Mouse (Mus musculus) urinary bladder, postnatal 10 days (tissue): ENCODE results near the gene Dock1.

ENCODE experiments used
- DNase-seq: peaks from one replicate; pipeline ENCODE4 v3.0.0; 2022; ENCODE audit warnings: low spot score

Dock1 gene

DNA sequence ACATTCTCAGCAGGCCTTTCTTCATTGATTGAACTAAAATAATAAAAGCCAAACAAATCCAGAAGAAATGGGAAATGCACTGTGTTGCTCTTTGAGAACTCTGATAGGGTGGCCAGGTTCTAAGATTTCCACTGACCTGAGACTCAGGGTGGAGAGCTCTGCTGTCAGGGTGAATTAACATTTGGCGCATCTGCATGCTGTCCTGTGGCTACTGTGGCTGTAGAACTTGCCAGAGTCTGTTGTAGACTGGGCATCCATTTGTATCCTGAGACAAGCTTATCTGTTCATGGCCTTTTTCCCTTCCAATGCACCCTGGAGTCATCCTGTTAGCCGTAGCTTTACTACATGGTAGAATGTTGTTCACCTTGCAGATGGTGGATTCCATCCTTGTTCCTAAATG is 169.6 kb downstream of the Dock1 start:
- no peak for DNase-seq

DNA sequence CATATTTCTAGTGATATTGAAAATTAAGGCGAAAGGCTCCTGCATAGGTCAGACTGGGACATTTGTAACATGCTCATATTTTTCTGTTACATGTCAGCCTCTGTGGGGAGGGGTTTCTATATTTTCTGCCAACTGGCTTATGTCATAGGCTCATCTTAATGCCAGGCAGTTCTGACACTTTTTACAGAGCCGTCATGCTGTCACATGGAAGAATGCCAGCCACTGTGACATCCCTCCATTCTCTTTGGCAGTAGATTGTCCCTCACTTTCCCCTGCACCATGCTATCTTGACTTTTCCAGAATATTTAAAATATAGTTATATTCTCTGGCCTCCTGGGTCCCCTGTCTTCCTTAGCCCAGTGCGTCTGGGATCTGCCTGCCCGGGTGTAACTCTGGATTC is 172.3 kb downstream of the Dock1 start:
- DNase-seq: no peak

DNA sequence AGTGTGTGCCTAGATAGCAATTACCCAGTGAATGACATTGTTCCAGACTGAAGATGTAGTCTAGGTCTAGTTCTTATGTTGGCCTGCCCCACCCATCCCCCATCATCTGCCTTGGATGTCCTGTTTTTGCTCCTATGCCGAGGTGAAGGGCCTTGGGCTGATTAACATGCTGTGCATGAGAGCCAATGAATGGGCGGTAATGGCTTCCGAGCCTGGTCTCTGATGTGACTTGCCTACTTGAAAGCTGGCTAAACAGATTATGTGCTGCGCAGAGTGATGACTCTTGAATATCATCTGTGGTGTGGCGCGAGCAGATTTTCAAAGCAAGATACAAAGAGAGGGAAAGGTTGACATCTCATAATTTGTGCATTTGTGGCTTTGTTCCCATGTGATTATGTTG is 191.5 kb downstream of the Dock1 start:
- no peak for DNase-seq

DNA sequence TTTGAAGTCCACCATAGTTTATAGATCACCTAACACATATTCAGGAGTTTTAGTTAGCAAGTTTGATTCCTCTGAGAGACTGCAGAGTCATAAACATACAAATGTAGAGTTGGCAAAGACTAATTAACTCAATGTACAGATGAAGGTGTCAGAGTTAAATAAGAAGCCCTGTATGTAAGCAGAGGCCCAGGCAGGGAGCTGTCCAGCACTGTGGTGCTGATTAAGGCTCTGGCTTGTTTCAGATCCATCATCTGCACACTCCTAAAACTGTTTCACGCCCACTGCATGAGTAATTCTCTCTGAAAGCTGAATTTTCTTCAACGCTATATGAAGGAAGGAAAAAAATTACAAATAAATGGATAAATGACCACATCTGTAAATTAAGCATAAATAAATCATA is 193.7 kb downstream of the Dock1 start:
- no peak for DNase-seq

DNA sequence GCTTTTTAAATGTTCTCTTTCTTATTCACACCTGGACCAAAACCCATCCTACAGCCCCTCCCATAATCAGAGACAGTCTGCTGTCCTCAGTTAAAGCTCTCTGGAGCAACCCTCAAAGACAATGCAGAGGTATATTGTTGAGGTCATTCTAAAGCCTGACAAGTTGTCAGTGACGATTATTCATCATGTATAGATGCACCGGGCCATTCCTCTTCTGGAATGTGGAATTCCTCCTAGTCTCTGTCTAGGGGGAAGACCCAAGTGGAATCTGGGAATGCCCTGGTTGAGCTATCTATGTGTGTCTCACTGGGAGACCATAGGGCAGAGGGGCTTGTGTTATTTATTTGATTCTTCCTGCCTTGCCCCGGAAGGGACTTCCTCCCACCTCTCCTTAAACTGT is 202.1 kb downstream of the Dock1 start:
- no peak for DNase-seq

DNA sequence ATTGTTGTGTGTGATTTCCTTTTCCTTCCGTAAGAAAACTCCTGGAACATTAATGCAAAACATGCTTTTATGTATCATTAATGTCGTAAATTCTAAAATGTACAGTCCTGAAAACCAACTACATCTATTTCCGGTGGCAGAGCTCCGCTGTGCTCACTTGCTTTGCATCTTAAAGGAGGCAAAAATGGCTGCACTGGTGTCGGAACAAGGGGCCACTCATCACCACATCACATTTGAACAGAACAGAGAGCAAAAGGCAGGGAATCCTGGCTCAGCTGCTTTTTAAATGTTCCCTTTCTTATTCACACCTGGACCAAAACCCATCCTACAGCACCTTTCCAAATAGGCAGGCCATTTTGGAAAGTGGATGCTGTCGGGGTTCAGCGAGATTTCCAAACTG is 202.5 kb downstream of the Dock1 start:
- DNase-seq: no peak

DNA sequence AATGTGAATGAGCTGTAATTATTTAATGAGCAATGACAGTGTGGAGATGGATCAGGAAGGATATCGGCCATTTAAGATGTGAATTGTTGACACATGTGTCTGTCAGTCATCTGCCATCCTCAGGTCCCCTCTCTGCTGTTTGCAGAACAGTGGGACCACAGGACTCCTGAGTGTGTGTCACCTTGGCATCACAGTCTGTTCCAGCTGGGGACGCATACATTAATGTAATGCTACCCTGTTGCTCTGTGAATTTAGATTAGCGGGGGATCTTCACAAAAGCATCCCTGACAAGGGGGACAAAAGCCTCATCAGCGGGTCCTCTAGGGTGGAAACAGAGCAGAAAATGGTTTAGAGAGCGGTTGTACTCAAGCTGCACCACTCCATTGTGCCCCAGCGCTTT is 208.5 kb downstream of the Dock1 start:
- no peak for DNase-seq

DNA sequence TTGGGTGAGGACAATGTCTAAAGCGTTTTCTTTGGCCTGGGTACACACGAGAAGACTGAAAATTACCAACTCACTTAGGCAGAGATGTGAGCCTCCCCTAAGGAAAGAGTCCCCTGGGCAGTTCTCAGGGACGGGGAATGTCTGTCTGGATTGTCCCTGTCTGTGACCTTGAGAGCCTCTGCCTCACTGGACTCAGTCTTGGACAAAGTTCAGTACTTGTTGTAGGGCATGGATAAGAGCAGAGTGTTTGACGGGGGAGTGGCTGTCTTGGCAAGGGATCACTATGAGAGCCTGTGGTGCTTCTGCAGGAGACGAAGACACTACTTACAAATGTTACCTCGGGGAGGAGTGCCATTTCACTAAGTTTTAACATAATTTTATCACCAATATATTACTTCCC is 210.0 kb downstream of the Dock1 start:
- no peak for DNase-seq

DNA sequence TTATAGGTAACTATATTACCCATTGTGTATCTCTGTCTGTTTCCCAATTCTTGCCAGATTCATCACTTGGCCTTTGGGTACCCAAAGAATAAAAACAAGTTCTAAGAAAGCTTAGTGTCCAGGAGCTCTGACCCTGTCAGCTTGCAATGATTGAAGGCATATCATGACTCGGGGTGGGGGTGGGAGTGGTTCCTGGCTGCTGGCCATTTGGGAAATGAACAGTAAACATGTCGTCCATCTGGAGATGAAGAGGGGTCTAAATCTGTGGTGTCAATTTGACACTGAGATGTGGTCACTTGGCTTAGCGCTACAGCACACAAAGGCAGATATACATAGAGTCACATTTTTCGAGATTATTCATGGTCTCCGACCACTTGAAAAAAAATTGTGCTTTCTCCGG is 213.1 kb downstream of the Dock1 start:
- DNase-seq: no peak

DNA sequence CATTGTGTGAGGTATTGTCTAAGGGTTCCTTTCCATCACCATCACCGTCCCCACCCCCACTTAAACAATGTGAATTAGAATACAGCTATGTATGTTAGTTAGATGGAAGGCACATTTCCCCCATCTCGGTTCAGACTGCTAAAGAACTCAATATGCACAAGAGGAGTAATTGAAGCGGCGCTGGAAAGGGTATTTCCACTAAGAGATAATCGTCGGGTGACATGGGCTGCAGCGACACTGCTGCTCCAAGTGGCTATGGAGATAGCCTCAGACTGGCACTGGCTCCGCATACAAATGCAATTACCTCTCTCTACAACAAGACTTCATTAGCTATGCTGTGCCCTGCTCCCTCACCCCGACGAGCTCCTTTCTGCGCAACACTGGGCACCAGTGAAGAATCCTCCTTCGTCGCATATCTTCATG is 222.0 kb downstream of the Dock1 start:
- no peak for DNase-seq

DNA sequence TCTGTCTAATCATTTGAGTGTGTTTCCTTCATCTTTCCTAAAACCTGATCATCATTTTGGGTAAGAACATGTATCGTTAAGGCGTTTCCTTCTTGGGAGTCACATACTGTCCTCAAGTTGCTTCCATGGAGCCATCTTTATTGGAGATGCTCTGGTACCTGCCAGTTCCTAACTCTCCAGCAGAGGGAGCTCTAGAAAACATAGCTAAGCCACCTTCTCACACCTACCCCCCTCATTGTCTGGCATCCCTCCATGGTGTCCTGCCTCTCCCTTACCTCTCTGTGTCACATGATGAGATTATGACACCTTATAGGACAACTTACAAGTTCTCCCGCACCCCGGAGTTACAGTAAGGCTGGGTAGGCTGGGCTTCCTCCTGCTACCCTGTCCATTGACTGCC is 222.5 kb downstream of the Dock1 start:
- no peak for DNase-seq

DNA sequence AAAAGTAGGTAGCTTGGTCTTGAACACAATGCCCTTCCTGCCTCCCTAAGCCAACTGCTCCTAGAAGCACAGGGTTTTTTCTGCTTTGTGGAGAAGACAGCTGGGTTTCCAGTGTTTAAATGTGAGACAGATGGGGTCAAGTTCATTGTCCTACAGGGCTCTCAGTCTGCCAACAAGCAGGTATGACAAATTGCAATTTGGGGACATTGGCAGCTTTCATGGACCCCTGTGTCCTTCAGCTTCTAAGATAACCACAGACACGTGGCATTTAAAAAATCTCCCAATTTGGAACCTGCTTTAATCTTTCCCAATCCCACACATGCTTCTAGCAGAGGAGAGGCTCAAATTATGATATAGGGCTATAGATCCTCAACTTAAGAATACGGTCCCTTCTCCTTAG is 224.2 kb downstream of the Dock1 start:
- no peak for DNase-seq

DNA sequence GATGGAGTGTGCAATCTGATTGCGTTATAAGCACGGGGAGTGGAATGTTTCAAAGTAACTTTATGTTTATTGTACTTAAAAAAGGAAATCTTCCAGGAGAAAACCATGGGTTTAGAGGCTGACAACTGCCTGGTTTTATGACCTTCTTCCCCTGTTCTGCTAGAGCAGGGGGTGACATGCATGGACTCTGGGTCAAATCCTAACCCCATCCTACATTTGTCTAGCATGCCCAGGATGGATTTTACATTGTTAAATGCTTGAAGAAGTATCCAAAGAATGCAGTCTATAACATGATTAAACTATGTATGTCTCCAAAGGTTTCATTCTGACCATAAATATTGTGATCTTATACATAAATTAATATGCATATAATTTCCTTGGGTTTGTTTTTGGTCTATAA is 229.0 kb downstream of the Dock1 start:
- no peak for DNase-seq

DNA sequence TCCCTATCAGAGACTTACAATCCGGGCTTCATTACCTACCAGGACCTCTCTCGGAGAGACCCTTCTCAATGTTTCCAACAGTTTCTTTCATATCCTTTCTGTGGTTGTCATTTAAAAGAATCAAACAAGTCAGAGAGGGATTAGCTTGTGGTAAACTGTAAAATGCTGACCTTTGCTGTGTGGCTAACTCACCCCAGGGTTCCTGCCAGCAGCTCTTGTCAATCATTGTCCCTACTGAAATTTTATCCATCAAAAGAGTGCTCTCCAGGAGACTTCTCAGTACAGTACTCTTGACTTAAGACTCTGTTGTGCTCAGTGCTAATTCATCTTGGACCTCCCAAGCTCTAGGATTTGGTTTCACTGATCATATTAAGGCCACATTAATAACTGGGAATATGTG is 231.5 kb downstream of the Dock1 start:
- DNase-seq: no peak

DNA sequence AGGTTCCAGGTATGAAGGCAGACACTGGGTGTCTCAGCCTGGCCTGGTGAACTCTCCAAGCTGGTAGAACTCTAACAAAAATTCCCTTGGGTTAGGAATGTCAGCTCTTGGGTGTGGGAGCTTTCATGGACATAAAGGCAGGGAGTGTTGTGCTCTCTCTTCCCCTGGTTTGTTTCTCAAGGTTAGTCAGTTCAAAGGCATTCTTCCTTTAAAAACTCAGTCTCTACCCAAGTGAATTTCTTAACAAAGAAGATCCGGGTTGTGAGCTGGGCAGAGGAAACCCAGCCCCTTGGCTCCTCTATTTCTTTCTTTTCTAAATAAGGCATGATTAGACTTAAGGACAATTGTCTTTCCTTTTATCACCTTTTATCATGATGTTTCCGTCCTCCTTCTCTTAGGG is 261.4 kb downstream of the Dock1 start:
- no peak for DNase-seq

DNA sequence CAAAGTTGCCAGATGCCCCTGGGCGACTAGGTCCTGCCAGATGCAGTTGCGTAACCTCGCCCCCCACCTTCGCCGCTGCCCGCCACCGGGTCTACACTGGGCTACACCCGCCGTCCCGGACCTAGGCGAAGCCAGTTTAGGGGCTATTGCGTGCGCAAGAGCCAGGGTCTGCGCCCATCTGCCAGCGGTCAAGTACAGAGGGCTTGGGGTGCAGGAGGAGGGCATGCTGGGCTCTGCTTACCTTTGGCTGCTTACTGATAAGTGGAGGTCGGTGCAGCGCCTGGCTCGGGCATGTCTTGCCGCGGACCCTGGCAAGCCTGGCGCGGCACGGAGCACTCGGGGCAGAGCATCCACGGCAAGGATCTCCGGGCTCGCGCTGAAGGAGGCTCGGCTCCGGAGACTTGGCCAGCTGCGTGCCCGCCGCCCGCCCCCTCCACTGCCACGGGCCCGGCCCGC is 267.0 kb downstream of the Dock1 start:
- DNase-seq: no peak

DNA sequence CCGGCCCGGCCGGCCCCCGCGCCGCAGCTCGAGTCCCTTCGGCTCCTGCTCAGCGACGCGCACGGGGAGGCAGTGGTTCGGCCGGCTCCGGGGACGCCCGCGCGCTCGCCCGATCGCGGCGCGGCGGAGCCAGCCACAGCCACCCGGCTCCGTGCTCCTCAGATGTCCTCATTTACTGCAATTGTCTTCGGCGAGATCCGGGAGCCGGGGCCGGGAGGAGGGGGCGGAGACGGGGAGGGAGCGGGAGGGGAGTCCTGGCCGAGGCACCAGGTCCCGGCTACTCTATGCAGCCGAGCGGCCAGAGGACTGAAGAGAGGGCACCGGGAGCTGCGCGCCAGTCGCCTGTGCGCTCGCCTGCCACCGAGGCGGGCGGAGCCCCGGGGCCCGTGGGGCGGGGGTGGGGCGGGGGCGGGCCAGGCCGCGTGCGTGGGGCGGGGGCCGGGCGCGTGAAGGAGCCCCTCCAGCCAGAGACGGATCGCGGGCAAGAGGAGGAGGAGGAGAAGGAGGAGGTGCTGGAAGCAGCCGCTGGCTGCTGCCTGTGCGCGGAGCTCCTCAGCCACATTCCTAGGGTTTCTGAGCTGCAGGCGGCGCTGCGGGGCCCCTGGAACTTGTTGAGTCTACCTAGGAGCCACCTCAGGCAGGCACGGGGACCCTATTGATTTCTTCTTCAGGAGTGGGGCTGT is 267.6 kb downstream of the Dock1 start, which contains the start of gene Fam196a:
Gene Fam196a (minus strand): TSS at position 504 of the 683 bp plus-strand sequence.
- DNase-seq: no peak

DNA sequence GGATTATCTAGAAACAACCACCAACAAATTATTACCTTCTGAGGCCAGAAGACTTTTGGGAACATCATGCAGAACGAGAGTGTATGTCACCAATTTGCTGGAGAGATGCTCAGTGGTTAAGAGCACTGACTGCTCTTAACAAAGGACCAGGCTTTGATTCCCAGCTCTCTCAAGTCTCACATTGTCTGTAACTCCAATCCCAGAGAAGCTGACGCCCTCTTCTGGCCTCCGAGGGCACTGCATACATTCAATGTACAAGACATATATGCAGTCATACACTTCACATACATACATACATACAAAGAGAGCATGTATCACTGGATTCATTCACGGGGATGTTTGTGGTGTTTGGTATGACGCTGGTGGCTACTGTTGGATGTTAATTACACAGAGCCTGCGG is 271.4 kb downstream of the Dock1 start:
- DNase-seq: no peak

DNA sequence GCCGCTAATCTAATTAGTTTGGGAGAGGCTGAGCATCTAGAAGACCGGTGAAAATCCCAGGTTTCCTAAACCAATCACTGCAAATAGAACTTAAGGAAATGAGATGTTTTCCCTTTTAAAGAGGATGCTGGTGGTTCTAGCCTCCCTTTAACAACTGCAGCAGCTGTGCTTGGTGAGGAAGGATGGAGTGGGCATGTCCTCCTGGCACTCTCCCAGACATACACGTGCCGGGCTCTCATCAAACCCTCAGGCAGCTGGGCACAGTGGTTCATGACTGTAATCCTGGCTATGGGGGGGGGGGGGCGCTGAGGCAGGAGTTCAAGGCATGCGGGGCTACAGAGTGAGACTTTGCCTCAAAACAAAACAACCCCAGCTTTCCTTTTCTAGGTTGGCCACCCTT is 272.6 kb downstream of the Dock1 start:
- no peak for DNase-seq

DNA sequence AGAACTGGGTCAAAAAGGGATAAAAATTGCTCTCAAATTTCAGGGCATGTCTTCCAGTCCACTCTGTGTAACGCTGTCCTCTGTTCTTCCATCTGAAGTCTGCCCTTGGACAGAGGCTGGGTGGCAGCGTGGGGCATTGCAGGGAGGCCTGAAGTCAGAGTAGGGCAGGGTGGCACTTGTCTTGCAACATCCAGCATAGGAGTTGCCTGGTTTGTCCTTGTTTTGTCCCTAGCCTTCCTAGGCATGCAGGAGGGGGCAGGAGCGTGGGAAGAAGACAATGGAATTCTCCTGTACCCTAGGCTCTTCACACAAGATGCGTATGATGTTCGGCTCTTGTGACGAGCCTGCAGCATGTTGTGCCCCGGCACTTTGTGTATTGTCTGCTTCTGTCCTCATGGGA is 273.2 kb downstream of the Dock1 start:
- DNase-seq: no peak

DNA sequence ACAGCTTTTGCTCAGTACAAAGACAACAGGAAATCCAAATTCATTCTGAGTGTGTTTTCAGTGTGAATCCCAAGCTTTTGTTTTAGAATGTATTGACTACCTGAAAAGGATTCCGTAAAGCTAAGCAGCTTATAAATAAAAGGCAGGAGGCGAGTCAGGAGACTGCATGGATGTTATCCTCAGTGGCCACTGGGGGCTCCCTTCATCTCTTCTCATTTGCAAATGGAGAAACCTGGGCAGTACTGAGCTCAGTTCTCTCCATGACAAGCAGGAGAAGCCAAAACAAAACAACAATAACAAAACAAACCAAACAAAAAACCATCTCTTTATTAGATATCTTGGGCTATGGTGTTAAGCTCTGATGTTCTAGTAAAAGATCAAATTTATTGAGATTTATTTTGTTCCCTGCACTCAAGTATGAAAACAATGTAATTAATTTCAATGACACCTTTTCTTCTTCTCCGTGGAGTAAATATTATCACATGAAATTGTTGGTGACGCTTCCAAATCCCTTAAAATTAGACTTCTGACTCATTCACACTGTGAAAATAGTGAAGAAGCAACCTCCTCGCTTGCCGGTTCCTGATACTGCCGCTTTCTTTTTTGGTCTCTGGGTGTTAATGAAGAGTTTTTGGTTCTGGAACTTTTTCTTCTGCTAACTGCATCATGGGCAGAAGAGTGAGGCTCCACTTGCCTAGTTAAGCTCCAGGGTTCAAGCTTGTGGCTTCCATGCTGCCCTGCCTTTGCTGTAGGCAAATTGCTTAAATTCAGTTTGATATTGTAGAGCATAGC is 275.7 kb downstream of the Dock1 start:
- no peak for DNase-seq

DNA sequence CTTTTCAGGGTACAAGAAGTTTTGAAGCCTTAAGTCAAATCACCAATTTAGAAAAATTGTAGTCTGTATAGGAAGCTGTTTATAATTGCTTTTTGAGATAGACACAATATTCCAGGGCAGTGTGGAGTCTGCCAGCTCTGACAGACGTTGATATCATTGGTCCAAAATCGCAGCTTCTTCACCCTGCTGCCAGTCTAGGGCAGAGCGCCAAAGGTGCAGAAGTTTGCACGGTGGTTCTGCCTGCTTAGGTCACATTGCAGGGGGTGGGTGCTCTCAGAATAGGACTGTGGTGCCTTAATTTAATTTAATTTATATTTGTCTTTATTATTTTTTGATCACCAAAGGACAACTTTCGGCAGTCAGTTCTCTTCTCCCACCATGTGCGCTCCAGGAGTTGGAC is 288.6 kb downstream of the Dock1 start:
- no peak for DNase-seq

DNA sequence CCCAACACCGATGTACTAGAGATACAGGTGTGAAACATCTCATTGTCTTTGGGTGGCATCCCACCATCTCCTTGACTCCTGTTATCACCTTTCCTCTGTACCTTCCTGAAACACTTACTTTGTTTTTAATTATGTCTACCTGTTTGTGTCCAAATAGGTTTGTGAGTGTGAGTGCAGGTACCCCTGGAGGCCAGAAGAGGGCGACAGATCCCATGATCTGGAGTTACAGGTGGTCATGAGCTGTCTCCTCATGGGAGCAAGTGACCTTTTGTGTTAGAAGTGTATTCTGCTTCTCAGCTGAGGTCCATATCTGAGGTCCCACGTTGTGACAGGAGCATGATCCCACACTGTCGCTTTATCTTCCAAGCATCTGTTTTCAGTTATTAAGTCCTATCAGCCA is 290.4 kb downstream of the Dock1 start:
- no peak for DNase-seq

DNA sequence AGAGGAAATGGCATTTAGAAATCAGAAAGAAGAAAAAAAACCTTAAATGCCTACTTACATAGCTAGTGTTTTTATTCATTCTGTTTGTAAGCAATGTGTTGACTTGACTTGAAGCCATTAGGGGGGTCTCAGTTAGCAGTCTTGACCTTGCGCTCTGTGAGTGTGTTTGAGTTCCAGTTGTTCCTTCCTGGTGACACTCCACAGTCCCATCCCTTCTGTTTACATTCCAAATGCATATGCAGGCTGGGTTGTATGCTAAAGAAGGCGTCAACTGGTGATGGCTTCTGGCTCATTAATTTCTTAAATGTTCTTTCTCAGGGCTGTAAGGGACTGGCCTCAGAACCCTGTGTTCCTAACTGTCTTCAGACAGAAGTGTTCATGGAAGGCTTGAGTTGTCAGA is 291.2 kb downstream of the Dock1 start:
- DNase-seq: no peak
